Mouse (Mus musculus): ENCODE measurements around the gene Aak1.
A peak's percentile ranks its signal among the peaks of the same experiment; 100 is the strongest.
"Not testable (repeated sequence)": the region's sequence is repeated elsewhere in the genome, so short reads cannot be mapped to it uniquely, and the experiment has no call there.

Aak1 gene

GRCm38 (mm10) chr6:86843636-86844035, 5.7 kb upstream of the Aak1 start:
- no peak for DNase-seq

GRCm38 (mm10) chr6:86846467-86846866, 2.9 kb upstream of the Aak1 start:
- no peak for DNase-seq

- no peak for DNase-seq
Measured at GRCm38 (mm10) chr6:86847816-86848215, 1.5 kb upstream of the Aak1 start.

GRCm38 (mm10) chr6:86848580-86848914, 770 bp upstream of the Aak1 start:
- DNase-seq: no peak

- DNase-seq: peak; percentile 50
Measured at GRCm38 (mm10) chr6:86849692-86850445, 552 bp downstream of the Aak1 start.

- no peak for DNase-seq
Measured at GRCm38 (mm10) chr6:86850588-86850987, 1.3 kb downstream of the Aak1 start.

- no peak for DNase-seq
Measured at GRCm38 (mm10) chr6:86851561-86851960, 2.2 kb downstream of the Aak1 start.

- DNase-seq: no peak
Measured at GRCm38 (mm10) chr6:86853928-86854327, 4.6 kb downstream of the Aak1 start.

- no peak for DNase-seq
Measured at GRCm38 (mm10) chr6:86854941-86855340, 5.6 kb downstream of the Aak1 start.

- DNase-seq: no peak
Measured at GRCm38 (mm10) chr6:86858606-86859005, 9.3 kb downstream of the Aak1 start.

GRCm38 (mm10) chr6:86860732-86861463, 11.6 kb downstream of the Aak1 start:
- no peak for DNase-seq

- DNase-seq: no peak
Measured at GRCm38 (mm10) chr6:86864358-86864757, 15.0 kb downstream of the Aak1 start.

GRCm38 (mm10) chr6:86870335-86870734, 21.0 kb downstream of the Aak1 start:
- DNase-seq: no peak

- DNase-seq: no peak
Measured at GRCm38 (mm10) chr6:86871783-86872182, 22.5 kb downstream of the Aak1 start.

GRCm38 (mm10) chr6:86874711-86875375, 25.5 kb downstream of the Aak1 start:
- peak; percentile 42 for DNase-seq

GRCm38 (mm10) chr6:86876451-86876850, 27.1 kb downstream of the Aak1 start:
- no peak for DNase-seq

- DNase-seq: not testable (repeated sequence)
Measured at GRCm38 (mm10) chr6:86878656-86879055, 29.3 kb downstream of the Aak1 start.

- peak; percentile 38 for DNase-seq
Measured at GRCm38 (mm10) chr6:86879314-86879713, 30.0 kb downstream of the Aak1 start.

- DNase-seq: no peak
Measured at GRCm38 (mm10) chr6:86884230-86884629, 34.9 kb downstream of the Aak1 start.

GRCm38 (mm10) chr6:86884746-86885145, 35.4 kb downstream of the Aak1 start:
- DNase-seq: no peak

GRCm38 (mm10) chr6:86885816-86886529, 36.7 kb downstream of the Aak1 start:
- DNase-seq: no peak

- no peak for DNase-seq
Measured at GRCm38 (mm10) chr6:86886803-86887202, 37.5 kb downstream of the Aak1 start.

- DNase-seq: no peak
Measured at GRCm38 (mm10) chr6:86897520-86897919, 48.2 kb downstream of the Aak1 start.
